Mouse (Mus musculus) limb, embryonic 10.5 days (tissue): ENCODE data around the gene Ccdc157. TPM values are rescaled to one million over a fixed set of nuclear protein-coding genes. Genes with fewer than 3 reads are reported as not detected.

Experiments
- DNase-seq: peaks from one replicate; pipeline ENCODE4 v3.0.0-alpha.2; 2017; ENCODE audit warnings: low spot score
- H3K27ac ChIP-seq: fragments of 300-500 bp; sonication (generic); 2 replicates; pipeline ENCODE4 v1.5.1; 2016; ENCODE audit warnings: mild to moderate bottlenecking
- H3K27me3 ChIP-seq: fragments of 300-500 bp; sonication (generic); 2 replicates; pipeline ENCODE4 v1.6.1; 2016; ENCODE audit warnings: low read depth, mild to moderate bottlenecking; ENCODE audit not compliant: poor library complexity, severe bottlenecking
- H3K36me3 ChIP-seq: fragments of 300-500 bp; sonication (generic); 2 replicates; pipeline ENCODE4 v1.6.1; 2016; ENCODE audit warnings: mild to moderate bottlenecking, moderate library complexity
- H3K4me1 ChIP-seq: fragments of 300-500 bp; sonication (generic); 2 replicates; pipeline ENCODE4 v1.6.1; 2016
- H3K4me3 ChIP-seq: fragments of 300-500 bp; sonication (generic); 2 replicates; pipeline ENCODE4 v1.5.1; 2016; ENCODE audit warnings: mild to moderate bottlenecking, moderate library complexity
- H3K9me3 ChIP-seq: fragments of 300-500 bp; sonication (generic); replicated peaks from 2 replicates; pipeline ENCODE4 v1.6.1; 2016; ENCODE audit warnings: mild to moderate bottlenecking
- WGBS: fragments of 180-500 bp; shearing (Covaris S2); methylation state at CpG from one replicate; pipeline ENCODE4 v1.1.7; 2016; 5-methylcytosine and 5-hydroxymethylcytosine counted together
- polyA plus RNA-seq: library from polyadenylated mRNA; unstranded; fragments of >200 nt; fragmentation: Nextera tagmentation; extraction: Ambion mirVana; gene quantifications from 2 replicates; pipeline ENCODE4 v1.2.1, GENCODE M21; 2016

Gene Ccdc157
- polyA plus RNA-seq, 1 experiment from 2014 or later, result 9.4 TPM

GRCm38 (mm10) chr11:4166467-4167090 lies 6.5 kb upstream of the Ccdc157 start:
- peaks cover 17% of the 10 kb centered on the region for H3K4me1 ChIP-seq
- H3K27ac ChIP-seq, result no peak overlapping the region
- WGBS, result 87% methylated on average over 7 of the region's 7 CpGs
- H3K9me3 ChIP-seq, result no peaks in the 10 kb centered on the region
- H3K27me3 ChIP-seq, result no peaks in the 10 kb centered on the region
- no peak overlapping the region for H3K4me3 ChIP-seq
- DNase-seq, result no peak
- H3K36me3 ChIP-seq, result peaks cover 99% of the 10 kb centered on the region

- no peak for DNase-seq
- Histone ChIP-seq H3K27ac (no peak overlapping the region), H3K27me3 (no peaks in the 10 kb centered on the region), H3K4me1 (peaks cover 27% of the 10 kb centered on the region), H3K9me3 (no peaks in the 10 kb centered on the region), H3K4me3 (no peak overlapping the region), H3K36me3 (peaks cover 86% of the 10 kb centered on the region)
- 79% methylated on average over 2 of the region's 2 CpGs for WGBS
These were observed 4.6 kb upstream of the Ccdc157 start for GRCm38 (mm10) chr11:4164701-4165100.

- no peak for DNase-seq
- Histone ChIP-seq H3K4me1 (peaks cover 39% of the 10 kb centered on the region), H3K27ac (peak overlapping the region; percentile 95), H3K36me3 (peaks cover 48% of the 10 kb centered on the region), H3K27me3 (no peaks in the 10 kb centered on the region), H3K9me3 (no peaks in the 10 kb centered on the region), H3K4me3 (peak overlapping the region; percentile 85)
- WGBS, result 11% methylated on average over 15 of the region's 15 CpGs
These were observed 826 bp upstream of the Ccdc157 start for GRCm38 (mm10) chr11:4160758-4161480.

- Histone ChIP-seq H3K27ac (no peak overlapping the region), H3K36me3 (peaks cover 33% of the 10 kb centered on the region), H3K9me3 (no peaks in the 10 kb centered on the region), H3K4me1 (peaks cover 29% of the 10 kb centered on the region), H3K27me3 (no peaks in the 10 kb centered on the region), H3K4me3 (no peak overlapping the region)
- 98% methylated on average over 3 of the region's 3 CpGs for WGBS
- DNase-seq, result no peak
These were observed 1.4 kb downstream of the Ccdc157 start for GRCm38 (mm10) chr11:4158676-4159075.

GRCm38 (mm10) chr11:4155641-4156040 lies 4.5 kb downstream of the Ccdc157 start:
- WGBS, result 77% methylated on average over 5 of the region's 5 CpGs
- no peak for DNase-seq
- no peaks in the 10 kb centered on the region for H3K27me3 ChIP-seq

GRCm38 (mm10) chr11:4153694-4154093 lies 6.4 kb downstream of the Ccdc157 start:
- Histone ChIP-seq H3K4me1 (0 out of 2 replicates have a peak, but pooled peaks cover 3% of the 10 kb centered on the region), H3K27ac (no peak overlapping the region), H3K4me3 (no peak overlapping the region), H3K27me3 (no peaks in the 10 kb centered on the region), H3K36me3 (peaks cover 16% of the 10 kb centered on the region; the same call in 1 of the 2 replicates), H3K9me3 (no peaks in the 10 kb centered on the region)
- no peak for DNase-seq
- 93% methylated on average over 7 of the region's 7 CpGs for WGBS

More at GRCm38 (mm10) chr11:4155641-4156040, 4.5 kb downstream of the Ccdc157 start:
- H3K4me3 ChIP-seq, result no peak overlapping the region
- H3K9me3 ChIP-seq, result no peaks in the 10 kb centered on the region
- peaks cover 7% of the 10 kb centered on the region; the same call in 1 of the 2 replicates for H3K36me3 ChIP-seq
- no peak overlapping the region for H3K27ac ChIP-seq
- peaks cover 15% of the 10 kb centered on the region for H3K4me1 ChIP-seq

GRCm38 (mm10) chr11:4149886-4150285 lies 10.2 kb downstream of the Ccdc157 start:
- WGBS, result 93% methylated on average over 6 of the region's 6 CpGs
- Histone ChIP-seq H3K4me1 (0 out of 2 replicates have a peak, but pooled peaks cover 2% of the 10 kb centered on the region), H3K27me3 (no peaks in the 10 kb centered on the region), H3K27ac (no peak overlapping the region), H3K4me3 (no peak overlapping the region), H3K36me3 (peaks cover 24% of the 10 kb centered on the region), H3K9me3 (no peaks in the 10 kb centered on the region)
- DNase-seq, result no peak

- Histone ChIP-seq H3K27me3 (no peaks in the 10 kb centered on the region), H3K36me3 (peaks cover 33% of the 10 kb centered on the region), H3K27ac (no peak overlapping the region), H3K9me3 (no peaks in the 10 kb centered on the region), H3K4me1 (0 out of 2 replicates have a peak, but pooled peaks cover 2% of the 10 kb centered on the region), H3K4me3 (no peak overlapping the region)
- WGBS, result 85% methylated on average over 9 of the region's 9 CpGs
- no peak for DNase-seq
These were observed 11.4 kb downstream of the Ccdc157 start for GRCm38 (mm10) chr11:4148536-4149156.

- H3K36me3 ChIP-seq, result peaks cover 39% of the 10 kb centered on the region
These were observed 12.0 kb downstream of the Ccdc157 start for GRCm38 (mm10) chr11:4148120-4148519.

GRCm38 (mm10) chr11:4147098-4147497 lies 13.0 kb downstream of the Ccdc157 start:
- peaks cover 49% of the 10 kb centered on the region for H3K36me3 ChIP-seq
- WGBS, result 92% methylated on average over 10 of the region's 10 CpGs
- H3K27ac ChIP-seq, result no peak overlapping the region

More at GRCm38 (mm10) chr11:4148120-4148519, 12.0 kb downstream of the Ccdc157 start:
- no peaks in the 10 kb centered on the region for H3K9me3 ChIP-seq
- H3K27me3 ChIP-seq, result no peaks in the 10 kb centered on the region
- DNase-seq, result no peak
- 0 out of 2 replicates have a peak, but pooled peaks cover 2% of the 10 kb centered on the region for H3K4me1 ChIP-seq
- 88% methylated on average over 5 of the region's 5 CpGs for WGBS
- no peak overlapping the region for H3K27ac ChIP-seq
- H3K4me3 ChIP-seq, result no peak overlapping the region

GRCm38 (mm10) chr11:4146381-4146780 lies 13.7 kb downstream of the Ccdc157 start:
- Histone ChIP-seq H3K36me3 (peaks cover 56% of the 10 kb centered on the region), H3K4me1 (0 out of 2 replicates have a peak, but pooled peaks cover 2% of the 10 kb centered on the region), H3K4me3 (no peak overlapping the region), H3K27me3 (no peaks in the 10 kb centered on the region), H3K9me3 (no peaks in the 10 kb centered on the region), H3K27ac (no peak overlapping the region)
- WGBS, result 85% methylated on average over 6 of the region's 6 CpGs
- no peak for DNase-seq

More at GRCm38 (mm10) chr11:4147098-4147497, 13.0 kb downstream of the Ccdc157 start:
- no peaks in the 10 kb centered on the region for H3K9me3 ChIP-seq
- DNase-seq, result no peak
- H3K27me3 ChIP-seq, result no peaks in the 10 kb centered on the region
- H3K4me1 ChIP-seq, result 0 out of 2 replicates have a peak, but pooled peaks cover 2% of the 10 kb centered on the region
- H3K4me3 ChIP-seq, result no peak overlapping the region

GRCm38 (mm10) chr11:4143281-4144062 lies 16.6 kb downstream of the Ccdc157 start:
- peaks cover 74% of the 10 kb centered on the region for H3K36me3 ChIP-seq
- DNase-seq, result no peak
- no peak overlapping the region for H3K27ac ChIP-seq
- H3K4me3 ChIP-seq, result no peak overlapping the region
- no peaks in the 10 kb centered on the region for H3K9me3 ChIP-seq
- H3K27me3 ChIP-seq, result no peaks in the 10 kb centered on the region
- WGBS, result 86% methylated on average over 21 of the region's 21 CpGs
- H3K4me1 ChIP-seq, result 0 out of 2 replicates have a peak, but pooled peaks cover 2% of the 10 kb centered on the region
